Mouse (Mus musculus) olfactory bulb, adult 2 months (tissue): ENCODE measurements around the gene Bicc1. TPM values are rescaled to one million over a fixed set of nuclear protein-coding genes. Genes with fewer than 3 reads are reported as not detected.

ENCODE experiments used
- H3K27ac ChIP-seq: fragments of 200-500 bp; 2 replicates; pipeline ENCODE4 v1.5.1; 2012; ENCODE audit warnings: low read depth, low read length; ENCODE audit not compliant: insufficient read depth
- H3K4me1 ChIP-seq: fragments of 200-500 bp; 2 replicates; pipeline ENCODE4 v1.6.1; 2012; ENCODE audit warnings: low read length; ENCODE audit not compliant: control insufficient read depth, insufficient read depth
- H3K4me3 ChIP-seq: fragments of 200-500 bp; 2 replicates; pipeline ENCODE4 v1.5.1; 2012; ENCODE audit warnings: mild to moderate bottlenecking, low read depth, low read length, moderate library complexity; ENCODE audit not compliant: insufficient read depth
- CTCF ChIP-seq: fragments of 200-500 bp; IDR thresholded peaks from 2 replicates; pipeline ENCODE4 v1.5.1; 2012; ENCODE audit warnings: low read depth, mild to moderate bottlenecking, low read length, moderate library complexity; ENCODE audit not compliant: insufficient read depth
- POLR2A ChIP-seq: fragments of 200-500 bp; IDR thresholded peaks from 2 replicates; pipeline ENCODE4 v1.6.1; 2012; ENCODE audit warnings: mild to moderate bottlenecking, low read depth, low read length, moderate library complexity; ENCODE audit not compliant: insufficient read depth
- WGBS: fragments of 180-500 bp; shearing (Covaris S2); methylation state at CpG from one replicate; pipeline ENCODE4 v1.1.7; 2018; 5-methylcytosine and 5-hydroxymethylcytosine counted together
- polyA plus RNA-seq: library from polyadenylated mRNA; stranded (reverse); fragments of >200 nt; gene quantifications from 2 replicates; pipeline ENCODE4 v1.2.4, GENCODE M21; 2012; ENCODE audit warnings: low replicate concordance; ENCODE audit not compliant: missing spikeins, insufficient read depth, insufficient read length

Bicc1 gene
- polyA plus RNA-seq, 1 experiment: not detected

DNA sequence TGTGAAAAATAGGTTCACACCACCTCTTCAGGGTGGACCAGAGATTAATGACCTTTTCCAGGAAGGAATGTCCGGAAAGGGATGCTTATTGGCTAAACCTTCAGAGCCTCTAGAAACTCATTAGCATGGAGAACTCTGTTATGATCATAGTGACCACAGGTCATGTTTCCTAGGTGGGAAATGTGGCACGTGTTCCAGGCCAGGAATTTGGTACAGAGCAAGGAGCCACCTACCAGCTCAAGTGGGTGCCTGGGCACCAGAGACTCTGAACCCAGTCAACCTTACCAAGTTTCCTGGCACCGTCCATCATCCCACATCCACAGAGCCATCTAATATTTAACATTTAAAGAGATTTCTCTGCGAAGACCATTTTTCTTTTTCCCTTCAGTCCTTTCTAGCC lies 29.2 kb upstream of the Bicc1 start:
- 88% methylated on average over 4 of the region's 4 CpGs for WGBS
- H3K4me3 ChIP-seq: no peak overlapping the region
- TF ChIP-seq POLR2A (no peak), CTCF (no peak)
- H3K4me1 ChIP-seq: no peaks in the 10 kb centered on the region
- H3K27ac ChIP-seq: no peak overlapping the region

DNA sequence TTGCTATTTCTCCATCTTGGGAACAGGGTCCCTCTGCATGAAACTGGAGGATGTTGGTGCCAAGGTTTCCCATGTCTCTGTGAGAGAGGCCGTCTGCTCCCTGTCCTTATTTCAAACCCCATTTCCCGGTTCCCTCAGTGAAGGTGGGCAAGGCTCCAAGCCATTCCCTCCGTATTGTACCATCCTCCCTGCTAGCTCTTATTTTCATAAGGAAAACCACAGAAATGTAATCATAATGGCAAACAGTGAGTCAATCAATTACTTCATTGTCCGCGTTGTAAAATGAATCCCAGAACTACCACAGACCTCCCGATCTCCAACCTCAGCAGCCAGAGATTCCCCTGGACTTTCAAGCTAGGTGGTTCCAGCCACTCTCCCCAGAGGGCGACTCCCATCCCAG lies 25.6 kb upstream of the Bicc1 start:
- no peak overlapping the region for H3K4me3 ChIP-seq
- no peaks in the 10 kb centered on the region for H3K4me1 ChIP-seq
- no peak overlapping the region for H3K27ac ChIP-seq
- WGBS: 67% methylated on average over 7 of the region's 7 CpGs
- no peak for TF ChIP-seq CTCF
- no peak for TF ChIP-seq POLR2A

DNA sequence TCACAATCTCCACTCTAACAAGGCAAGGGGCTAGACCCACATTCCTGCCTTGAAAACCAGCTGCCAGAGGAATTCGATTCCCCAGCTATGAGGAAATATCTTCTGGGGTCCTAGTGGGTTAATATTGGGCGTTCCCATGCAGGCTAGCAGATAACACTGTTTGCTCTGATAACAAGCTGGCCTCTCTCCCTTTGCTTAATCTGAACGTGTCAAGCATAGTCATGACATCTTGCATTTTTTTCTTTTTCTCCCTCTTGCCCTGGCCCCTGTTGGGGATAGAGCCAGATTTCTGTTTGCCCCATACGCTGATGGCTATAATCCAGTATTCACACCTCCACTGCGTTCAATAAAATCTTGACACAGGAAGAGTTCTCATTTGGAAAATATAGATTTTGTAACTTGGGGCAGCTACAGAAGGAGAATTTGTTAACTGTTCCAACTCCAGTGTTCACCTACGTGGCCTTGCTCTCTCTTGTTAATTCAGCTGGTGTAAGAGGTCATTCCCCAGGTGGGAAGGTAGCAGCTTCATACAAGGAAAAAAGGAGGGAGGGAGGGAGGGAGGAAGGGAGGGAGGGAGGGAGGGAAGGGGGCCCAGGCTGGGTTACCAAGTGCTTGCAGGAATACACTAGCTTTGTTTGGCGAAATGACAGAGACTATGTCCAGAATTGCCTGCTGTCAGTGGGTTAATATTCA lies 24.0 kb upstream of the Bicc1 start:
- no peak for TF ChIP-seq POLR2A
- no peak for TF ChIP-seq CTCF
- 70% methylated on average over 7 of the region's 7 CpGs for WGBS
- no peak overlapping the region for H3K4me3 ChIP-seq
- no peak overlapping the region for H3K27ac ChIP-seq
- no peaks in the 10 kb centered on the region for H3K4me1 ChIP-seq

DNA sequence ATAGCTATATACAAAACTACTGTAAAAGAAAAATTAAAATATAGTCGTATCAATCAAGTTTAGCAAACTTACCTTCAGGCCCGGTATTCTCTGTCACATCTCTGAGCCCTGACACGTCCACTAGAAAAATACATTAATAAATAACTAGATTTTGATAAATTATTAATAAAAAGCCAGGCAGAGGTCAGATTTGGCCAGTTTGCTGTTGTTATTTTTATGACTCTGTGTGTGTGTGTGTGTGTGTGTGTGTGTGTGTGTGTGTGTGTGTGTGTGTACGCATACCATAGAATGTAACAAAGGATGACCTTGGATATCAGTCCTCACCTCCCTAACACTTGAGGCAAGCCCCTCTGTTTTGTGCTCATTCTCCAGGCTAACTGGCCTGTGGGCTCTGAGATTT lies 22.4 kb upstream of the Bicc1 start:
- WGBS: 87% methylated on average over 4 of the region's 4 CpGs
- Histone ChIP-seq H3K4me3 (no peak overlapping the region), H3K4me1 (no peaks in the 10 kb centered on the region), H3K27ac (no peak overlapping the region)
- no peak for TF ChIP-seq POLR2A
- no peak for TF ChIP-seq CTCF

DNA sequence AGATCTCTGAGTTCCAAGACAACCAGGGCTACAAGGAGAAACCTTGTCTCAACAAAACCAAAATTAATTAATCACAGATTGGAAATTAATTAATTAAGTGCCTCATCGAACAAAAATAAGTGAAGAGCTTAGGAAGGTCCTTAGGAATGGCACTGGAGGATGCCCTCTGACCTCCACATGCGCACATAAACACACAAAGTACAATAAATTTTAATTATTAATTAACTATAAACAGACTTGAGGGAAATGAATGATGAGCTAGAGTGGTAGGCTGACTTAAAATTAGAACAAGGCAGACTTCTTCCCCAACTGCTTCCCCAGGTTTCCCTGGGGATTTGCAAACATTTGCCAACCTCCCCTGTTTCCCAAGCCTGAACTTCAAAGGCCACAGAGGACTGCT lies 21.6 kb upstream of the Bicc1 start:
- Histone ChIP-seq H3K4me1 (no peaks in the 10 kb centered on the region), H3K4me3 (no peak overlapping the region), H3K27ac (no peak overlapping the region)
- 87% methylated on average over 2 of the region's 2 CpGs for WGBS
- TF ChIP-seq CTCF (no peak), POLR2A (no peak)

DNA sequence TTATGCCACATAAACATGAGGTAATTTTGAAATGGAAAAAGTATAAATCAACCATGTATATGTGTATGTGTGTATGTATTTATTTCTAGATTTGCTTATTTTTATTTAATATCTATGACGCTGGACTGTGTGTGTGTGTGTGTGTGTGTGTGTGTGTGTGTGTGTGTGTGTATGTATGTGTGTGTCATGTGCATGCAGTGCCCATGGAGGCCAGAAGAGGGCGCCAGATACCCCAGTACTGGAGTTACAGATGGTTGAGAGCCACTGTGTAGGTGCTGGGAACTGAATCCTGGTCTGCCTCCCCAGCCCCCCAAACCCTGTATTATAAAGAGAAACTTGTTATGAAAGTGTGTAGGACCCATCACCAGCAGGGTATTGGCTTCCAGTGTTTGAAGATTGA lies 20.6 kb upstream of the Bicc1 start:
- no peak overlapping the region for H3K4me3 ChIP-seq
- 82% methylated on average over 2 of the region's 2 CpGs for WGBS
- TF ChIP-seq CTCF (no peak), POLR2A (no peak)
- H3K27ac ChIP-seq: no peak overlapping the region
- no peaks in the 10 kb centered on the region for H3K4me1 ChIP-seq

DNA sequence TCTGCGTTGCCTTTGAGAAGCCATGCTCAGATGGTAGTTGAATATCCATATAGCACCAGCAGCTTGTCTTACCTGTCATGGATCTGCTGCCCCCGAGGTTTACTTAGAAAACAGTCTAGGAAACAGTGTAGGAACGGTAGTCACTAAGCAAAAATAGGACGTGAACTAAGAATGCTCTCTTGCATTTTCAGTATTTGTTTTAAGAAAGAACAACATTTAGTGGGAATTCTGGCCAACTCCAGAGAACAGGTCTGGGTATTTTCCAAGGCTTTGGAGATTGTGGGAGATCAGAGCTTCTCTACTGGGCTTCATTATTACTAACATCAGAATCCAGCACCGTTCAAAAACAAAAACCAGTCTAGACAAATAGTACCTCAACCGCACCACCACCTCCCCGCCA lies 17.7 kb upstream of the Bicc1 start:
- Histone ChIP-seq H3K4me3 (no peak overlapping the region), H3K4me1 (no peaks in the 10 kb centered on the region), H3K27ac (no peak overlapping the region)
- WGBS: 73% methylated on average over 7 of the region's 7 CpGs
- no peak for TF ChIP-seq POLR2A
- no peak for TF ChIP-seq CTCF

DNA sequence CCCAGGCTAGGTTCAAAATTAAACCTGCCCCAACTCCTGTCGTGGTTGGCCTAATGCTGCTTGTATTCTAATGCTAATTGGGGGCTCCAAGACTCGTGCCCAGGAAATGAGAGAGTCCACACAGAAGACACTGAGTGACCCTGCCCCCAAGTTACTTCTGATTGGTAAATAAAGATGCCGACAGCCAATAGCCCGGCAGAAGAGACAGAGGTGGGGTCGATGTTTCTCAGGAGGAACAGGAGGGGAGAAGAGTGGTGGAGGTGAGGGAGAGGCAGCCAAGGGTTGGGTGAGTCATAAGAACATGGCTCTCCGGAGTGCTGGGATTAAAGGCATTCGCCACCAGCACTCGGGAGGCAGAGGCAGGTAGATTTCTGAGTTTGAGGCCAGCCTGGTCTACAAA lies 16.8 kb upstream of the Bicc1 start:
- 77% methylated on average over 8 of the region's 8 CpGs for WGBS
- TF ChIP-seq POLR2A (no peak), CTCF (no peak)

DNA sequence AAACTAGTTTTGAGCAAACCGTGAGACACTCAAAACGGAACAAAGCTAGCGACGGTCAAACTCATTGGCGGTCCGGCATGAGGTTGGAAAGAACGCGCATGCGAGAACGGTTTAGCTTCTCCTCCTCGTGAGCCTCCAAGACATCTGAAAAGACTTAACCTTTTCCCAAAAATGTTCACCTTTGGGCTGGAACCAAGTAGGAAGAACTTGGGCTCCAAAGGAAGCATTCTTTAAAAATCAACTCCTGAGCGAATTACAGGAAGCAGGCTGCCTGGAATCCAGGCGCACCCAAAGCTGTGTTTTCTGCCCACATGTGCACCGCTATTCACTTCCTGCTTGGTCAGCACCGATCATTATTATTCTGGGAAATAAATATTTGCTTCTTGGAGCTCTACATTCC lies 15.8 kb upstream of the Bicc1 start:
- Histone ChIP-seq H3K4me3 (no peak overlapping the region), H3K27ac (no peak overlapping the region), H3K4me1 (no peaks in the 10 kb centered on the region)
- no peak for TF ChIP-seq CTCF
- TF ChIP-seq POLR2A: no peak
- 97% methylated on average over 15 of the region's 15 CpGs for WGBS

More for the DNA sequence above, 16.8 kb upstream of the Bicc1 start:
- H3K4me1 ChIP-seq: no peaks in the 10 kb centered on the region
- no peak overlapping the region for H3K4me3 ChIP-seq
- no peak overlapping the region for H3K27ac ChIP-seq

DNA sequence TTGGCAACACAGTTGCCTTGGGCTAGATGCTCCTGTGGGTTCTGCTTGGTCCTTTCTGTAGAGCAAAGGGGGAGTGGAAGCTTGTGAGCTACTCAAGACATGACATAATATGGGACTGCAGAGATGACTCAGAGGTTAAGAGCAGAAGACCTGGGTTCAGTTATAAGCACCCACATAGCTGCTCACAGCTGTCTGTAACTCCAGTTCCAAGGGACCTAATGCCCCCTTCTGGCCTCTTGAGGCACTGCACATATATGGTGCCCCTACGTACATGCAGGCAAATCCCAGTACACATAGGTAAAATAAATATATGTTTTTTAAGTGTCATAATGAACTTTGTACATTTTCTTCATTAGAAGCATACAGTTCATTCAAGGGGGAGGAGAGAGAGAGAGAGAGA lies 11.9 kb upstream of the Bicc1 start:
- Histone ChIP-seq H3K4me1 (no peaks in the 10 kb centered on the region), H3K4me3 (no peak overlapping the region), H3K27ac (no peak overlapping the region)
- TF ChIP-seq CTCF (no peak), POLR2A (no peak)
- 98% methylated on average over 1 of the region's 1 CpGs for WGBS
